Mouse (Mus musculus) left cerebral cortex, postnatal 10 days (tissue): Measurements from ENCODE around the gene Cdkl5. TPM values are rescaled to one million over a fixed set of nuclear protein-coding genes. Genes with fewer than 3 reads are reported as not detected.

ENCODE experiments used
- DNase-seq, 2 experiments: peaks; one replicate each; pipeline ENCODE4 v3.0.0; 2021 to 2022; ENCODE audit warnings: low spot score in 2 of 2, mixed read lengths in 1 of 2; ENCODE audit errors: extremely low spot score in 1 of 2
- intact Hi-C: fragments of 180-260 bp; cut with DNase I; formaldehyde crosslinking; loops from one replicate; pipeline ENCODE4 v1.15.1; 2025
- total RNA-seq, 2 experiments: library from RNA; stranded (reverse); gene quantifications; 2 replicates each; pipeline ENCODE4 v1.2.3; 2021

Gene Cdkl5
- total RNA-seq, result 100 to 1,000 TPM; 132 to 142 TPM

- intact Hi-C loops, result no loop called here
- DNase-seq, result peak; percentile 92 to 97
These were observed at the start of gene Cdkl5 for GRCm38 (mm10) chrX:160994543-160995121. TSS of gene Cdkl5 (minus strand) at chrX:160994704.

- DNase-seq, result peak in 1 of 2 experiments; percentile 35
- intact Hi-C loops, result loop anchor here (5.0 kb wide), 2 partner anchors 451 to 881 kb away; no protein-coding TSS in a partner anchor
These were observed 38.8 kb upstream of the Cdkl5 start for GRCm38 (mm10) chrX:161033235-161033803.

GRCm38 (mm10) chrX:161032423-161032822 is 37.9 kb upstream of the Cdkl5 start:
- intact Hi-C loops, result loop anchor here (5.0 kb wide), 2 partner anchors 450 to 880 kb away; no protein-coding TSS in a partner anchor
- DNase-seq, result no peak

- intact Hi-C loops, result loop anchor here (5.0 kb wide), 2 partner anchors 448 to 878 kb away; no protein-coding TSS in a partner anchor
These were observed 35.7 kb upstream of the Cdkl5 start for GRCm38 (mm10) chrX:161030233-161030632.

GRCm38 (mm10) chrX:161024475-161024874 is 30.0 kb upstream of the Cdkl5 start:
- intact Hi-C loops, result no loop called here
- no peak for DNase-seq

More at GRCm38 (mm10) chrX:161030233-161030632, 35.7 kb upstream of the Cdkl5 start:
- peak in 1 of 2 experiments; percentile 3 for DNase-seq

GRCm38 (mm10) chrX:161021548-161021947 is 27.0 kb upstream of the Cdkl5 start:
- no peak for DNase-seq
- intact Hi-C loops, result no loop called here

- intact Hi-C loops, result no loop called here
These were observed 23.7 kb upstream of the Cdkl5 start for GRCm38 (mm10) chrX:161018179-161018578.

GRCm38 (mm10) chrX:161006272-161006671 is 11.8 kb upstream of the Cdkl5 start:
- no peak for DNase-seq
- intact Hi-C loops, result no loop called here

More at GRCm38 (mm10) chrX:161018179-161018578, 23.7 kb upstream of the Cdkl5 start:
- no peak for DNase-seq

GRCm38 (mm10) chrX:160996051-160996450 is 1.5 kb upstream of the Cdkl5 start:
- no peak for DNase-seq
- intact Hi-C loops, result no loop called here

GRCm38 (mm10) chrX:160995131-160995667 is 695 bp upstream of the Cdkl5 start:
- peak; percentile 25 to 64 for DNase-seq
- intact Hi-C loops, result no loop called here

- intact Hi-C loops, result no loop called here
These were observed 560 bp downstream of the Cdkl5 start for GRCm38 (mm10) chrX:160993749-160994539.

GRCm38 (mm10) chrX:160992703-160993102 is 1.8 kb downstream of the Cdkl5 start:
- intact Hi-C loops, result no loop called here
- no peak for DNase-seq

More at GRCm38 (mm10) chrX:160993749-160994539, 560 bp downstream of the Cdkl5 start:
- DNase-seq, result peak; percentile 9 to 30

GRCm38 (mm10) chrX:160990276-160990675 is 4.2 kb downstream of the Cdkl5 start:
- intact Hi-C loops, result no loop called here
- no peak for DNase-seq

GRCm38 (mm10) chrX:160977919-160978318 is 16.6 kb downstream of the Cdkl5 start:
- DNase-seq, result no peak
- intact Hi-C loops, result no loop called here

- DNase-seq, result no peak
- intact Hi-C loops, result no loop called here
These were observed 22.4 kb downstream of the Cdkl5 start for GRCm38 (mm10) chrX:160971991-160972545.

GRCm38 (mm10) chrX:160958593-160959131 is 35.8 kb downstream of the Cdkl5 start:
- intact Hi-C loops, result no loop called here
- no peak for DNase-seq

GRCm38 (mm10) chrX:160949583-160949982 is 44.9 kb downstream of the Cdkl5 start:
- DNase-seq, result no peak
- intact Hi-C loops, result no loop called here

- DNase-seq, result no peak
- intact Hi-C loops, result no loop called here
These were observed 49.8 kb downstream of the Cdkl5 start for GRCm38 (mm10) chrX:160944722-160945121.

GRCm38 (mm10) chrX:160935541-160935940 is 59.0 kb downstream of the Cdkl5 start:
- intact Hi-C loops, result no loop called here
- no peak for DNase-seq
